Mouse (Mus musculus) gastrocnemius, adult 2 months (tissue): ENCODE measurements around the gene Dner. TPM values are rescaled to one million over a fixed set of nuclear protein-coding genes. Genes with fewer than 3 reads are reported as not detected.

Experiments used
- DNase-seq: peaks from one replicate; pipeline ENCODE4 v3.0.0; 2022
- H3K27ac ChIP-seq: fragments of 200-600 bp; 2 replicates; pipeline ENCODE4 v1.8.1; 2022; ENCODE audit warnings: mild to moderate bottlenecking
- H3K4me3 ChIP-seq: fragments of 200-600 bp; 2 replicates; pipeline ENCODE4 v1.8.1; 2022; ENCODE audit warnings: mild to moderate bottlenecking, moderate library complexity
- CTCF ChIP-seq: fragments of 200-600 bp; IDR thresholded peaks from 2 replicates; pipeline ENCODE4 v1.8.1; 2022; ENCODE audit warnings: antibody characterized with exemption, mild to moderate bottlenecking, moderate library complexity
- intact Hi-C: fragments of 180-260 bp; cut with DNase I; formaldehyde crosslinking; loops from one replicate; pipeline ENCODE4 v1.15.1; 2025
- total RNA-seq, 2 experiments: library from RNA; stranded (reverse); gene quantifications; 2 replicates each; pipeline ENCODE4 v1.2.3; 2021

Gene Dner
- total RNA-seq, 2 experiments from 2014 or later = not detected

- H3K27ac ChIP-seq = no peak overlapping the region
- TF ChIP-seq CTCF = no peak
Measured at GRCm38 (mm10) chr1:84619131-84619760, 76.8 kb downstream of the Dner start.

GRCm38 (mm10) chr1:84618094-84618493 lies 77.9 kb downstream of the Dner start:
- no peak for DNase-seq
- Histone ChIP-seq H3K27ac (no peak overlapping the region), H3K4me3 (no peak overlapping the region)
- no peak for TF ChIP-seq CTCF
- intact Hi-C loops = no loop called here

More at GRCm38 (mm10) chr1:84619131-84619760, 76.8 kb downstream of the Dner start:
- intact Hi-C loops = no loop called here
- no peak for DNase-seq
- H3K4me3 ChIP-seq = peak overlapping the region; percentile 35

GRCm38 (mm10) chr1:84616133-84616532 lies 79.9 kb downstream of the Dner start:
- DNase-seq = no peak
- H3K4me3 ChIP-seq = no peak overlapping the region
- H3K27ac ChIP-seq = no peak overlapping the region
- intact Hi-C loops = no loop called here
- no peak for TF ChIP-seq CTCF

- no peak for TF ChIP-seq CTCF
- no peak for DNase-seq
Measured at GRCm38 (mm10) chr1:84614596-84614995, 81.4 kb downstream of the Dner start.

GRCm38 (mm10) chr1:84613119-84613518 lies 82.9 kb downstream of the Dner start:
- DNase-seq = no peak
- Histone ChIP-seq H3K27ac (no peak overlapping the region), H3K4me3 (no peak overlapping the region)
- TF ChIP-seq CTCF = no peak
- intact Hi-C loops = no loop called here

More at GRCm38 (mm10) chr1:84614596-84614995, 81.4 kb downstream of the Dner start:
- intact Hi-C loops = no loop called here
- Histone ChIP-seq H3K4me3 (no peak overlapping the region), H3K27ac (no peak overlapping the region)

- intact Hi-C loops = no loop called here
- no peak overlapping the region for H3K27ac ChIP-seq
- TF ChIP-seq CTCF = no peak
- no peak overlapping the region for H3K4me3 ChIP-seq
- DNase-seq = no peak
Measured at GRCm38 (mm10) chr1:84611331-84611730, 84.7 kb downstream of the Dner start.

- intact Hi-C loops = no loop called here
- Histone ChIP-seq H3K27ac (no peak overlapping the region), H3K4me3 (no peak overlapping the region)
- DNase-seq = no peak
- no peak for TF ChIP-seq CTCF
Measured at GRCm38 (mm10) chr1:84599025-84599424, 97.0 kb downstream of the Dner start.

GRCm38 (mm10) chr1:84596023-84596422 lies 100.0 kb downstream of the Dner start:
- DNase-seq = peak; percentile 16
- no peak overlapping the region for H3K4me3 ChIP-seq
- H3K27ac ChIP-seq = no peak overlapping the region
- TF ChIP-seq CTCF = no peak
- intact Hi-C loops = no loop called here

- no peak for TF ChIP-seq CTCF
- intact Hi-C loops = no loop called here
- Histone ChIP-seq H3K27ac (no peak overlapping the region), H3K4me3 (no peak overlapping the region)
- DNase-seq = no peak
Measured at GRCm38 (mm10) chr1:84592394-84592793, 103.6 kb downstream of the Dner start.

- no peak overlapping the region for H3K27ac ChIP-seq
- H3K4me3 ChIP-seq = no peak overlapping the region
- TF ChIP-seq CTCF = no peak
- intact Hi-C loops = no loop called here
- no peak for DNase-seq
Measured at GRCm38 (mm10) chr1:84590534-84590933, 105.5 kb downstream of the Dner start.

GRCm38 (mm10) chr1:84585434-84585833 lies 110.6 kb downstream of the Dner start:
- Histone ChIP-seq H3K27ac (no peak overlapping the region), H3K4me3 (no peak overlapping the region)
- DNase-seq = no peak
- TF ChIP-seq CTCF = no peak
- intact Hi-C loops = loop anchor here (10.0 kb wide), 2 partner anchors 301 to 841 kb away; no protein-coding TSS in a partner anchor

- H3K27ac ChIP-seq = no peak overlapping the region
- intact Hi-C loops = loop anchor here (5.0 to 10.0 kb wide), 3 partner anchors 150 to 837 kb away; no protein-coding TSS in a partner anchor
- no peak overlapping the region for H3K4me3 ChIP-seq
- peak; percentile 70 for DNase-seq
- peak; percentile 82 for TF ChIP-seq CTCF
Measured at GRCm38 (mm10) chr1:84581812-84582211, 114.2 kb downstream of the Dner start.

GRCm38 (mm10) chr1:84561841-84562240 lies 134.2 kb downstream of the Dner start:
- peak; percentile 25 for DNase-seq
- H3K4me3 ChIP-seq = no peak overlapping the region
- intact Hi-C loops = no loop called here
- H3K27ac ChIP-seq = peak overlapping the region; percentile 49
- no peak for TF ChIP-seq CTCF

GRCm38 (mm10) chr1:84561387-84561786 lies 134.6 kb downstream of the Dner start:
- no peak for DNase-seq
- peak overlapping the region; percentile 49 for H3K27ac ChIP-seq
- intact Hi-C loops = no loop called here
- no peak for TF ChIP-seq CTCF
- H3K4me3 ChIP-seq = no peak overlapping the region
